In the genomic region with DNA sequence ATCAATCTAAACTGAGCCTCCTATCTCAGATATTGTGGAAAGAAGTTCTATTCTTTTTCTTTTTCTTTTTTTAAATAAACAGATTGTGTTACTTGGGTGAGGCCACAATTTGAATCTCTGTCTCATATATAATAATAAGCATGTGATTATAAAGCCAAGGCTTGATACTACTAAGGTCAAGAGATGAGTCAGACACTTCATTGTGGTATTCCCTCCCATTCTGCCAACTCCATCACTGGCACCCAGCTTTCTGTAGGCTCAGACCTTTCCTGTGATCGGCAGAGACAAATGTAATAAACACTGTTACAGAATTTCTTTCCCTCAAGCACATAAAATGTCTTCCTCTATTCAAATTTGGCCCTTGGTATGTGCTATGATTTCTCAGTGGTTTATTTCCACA, we compare ENCODE assay signal across 22 mouse cellular contexts.
DNase-seq lines count a peak whose midpoint lies in the region; ATAC-seq and TF ChIP-seq lines count a peak whose summit lies in the region.
"Had no signal": no experiment of that assay in that cellular context is flagged by ENCODE, and none has a peak within 500 bp of the region (broad histone marks: within the 10 kb centered on the region; RNA-seq: fewer than 3 reads in every experiment).

No protein-coding gene starts in this region.

- no peak for DNase-seq in embryonic facial prominence, embryonic 10.5 days (ENCODE audit: low spot score)
- DNase-seq in kidney, adult 2 months = no peak
- no peak for DNase-seq in neural tube, embryonic 11.5 days (ENCODE audit: low spot score)
- DNase-seq in right cerebral cortex, adult 2 months (ENCODE audit: low spot score in 2 of 2) = no peak
- DNase-seq: adrenal gland, postnatal 14 days; cerebellum, adult 18-20 months; cerebellum, adult 9-11 months; cerebellum, postnatal 36 days; gastrocnemius, adult 2 months; gastrocnemius, postnatal 25 days had no signal

- TF ChIP-seq CTCF in kidney, adult 2 months (conservative IDR thresholded peaks at IDR 0.05; ENCODE audit: insufficient read depth, insufficient read length, low read depth, low read length) = no peak

- no peak overlapping the region for H3K27ac ChIP-seq in embryonic facial prominence, embryonic 12.5 days
- no peak overlapping the region for H3K27ac ChIP-seq in embryonic facial prominence, embryonic 10.5 days (replicated peaks)
- H3K27ac ChIP-seq in kidney, embryonic 16.5 days (ENCODE audit: low read length) = no peak overlapping the region
- H3K27ac ChIP-seq in kidney, adult 2 months (ENCODE audit: insufficient read depth, low read depth, low read length) = no peak overlapping the region
- no peak overlapping the region for H3K27ac ChIP-seq in neural tube, embryonic 11.5 days (ENCODE audit: low read depth, low read length)
- no peak overlapping the region for H3K27ac ChIP-seq in neural tube, embryonic 15.5 days (replicated peaks)
- H3K27ac ChIP-seq: embryonic facial prominence, embryonic 15.5 days; forebrain, embryonic 10.5 days; gastrocnemius, adult 2 months; hindbrain, embryonic 10.5 days; hindbrain, embryonic 14.5 days had no signal

- H3K4me3 ChIP-seq in embryonic facial prominence, embryonic 12.5 days = no peak overlapping the region
- no peak overlapping the region for H3K4me3 ChIP-seq in embryonic facial prominence, embryonic 10.5 days
- no peak overlapping the region for H3K4me3 ChIP-seq in kidney, embryonic 16.5 days (ENCODE audit: low read length)
- no peak overlapping the region for H3K4me3 ChIP-seq in kidney, adult 2 months (ENCODE audit: insufficient read depth, low read depth, low read length)
- H3K4me3 ChIP-seq in neural tube, embryonic 11.5 days (ENCODE audit: low read depth, low read length) = no peak overlapping the region
- no peak overlapping the region for H3K4me3 ChIP-seq in neural tube, embryonic 15.5 days (replicated peaks)
- H3K4me3 ChIP-seq: embryonic facial prominence, embryonic 15.5 days; erythroblast, embryonic 14.5 days; forebrain, embryonic 10.5 days; gastrocnemius, adult 2 months; hindbrain, embryonic 10.5 days had no signal

- H3K4me1 ChIP-seq in embryonic facial prominence, embryonic 12.5 days = no peaks in the 10 kb centered on the region
- no peaks in the 10 kb centered on the region for H3K4me1 ChIP-seq in embryonic facial prominence, embryonic 10.5 days
- H3K4me1 ChIP-seq in kidney, embryonic 16.5 days (ENCODE audit: insufficient read depth, low read length) = no peaks in the 10 kb centered on the region
- no peaks in the 10 kb centered on the region for H3K4me1 ChIP-seq in kidney, adult 2 months (ENCODE audit: control insufficient read depth, insufficient read depth, low read length)
- no peaks in the 10 kb centered on the region for H3K4me1 ChIP-seq in neural tube, embryonic 11.5 days (ENCODE audit: control insufficient read depth, insufficient read depth, low read length)
- H3K4me1 ChIP-seq in neural tube, embryonic 15.5 days = no peaks in the 10 kb centered on the region
- H3K4me1 ChIP-seq: embryonic facial prominence, embryonic 15.5 days; forebrain, embryonic 10.5 days; hindbrain, embryonic 10.5 days had no signal

- peaks cover 27% of the 10 kb centered on the region for H3K9me3 ChIP-seq in embryonic facial prominence, embryonic 12.5 days
- H3K9me3 ChIP-seq in embryonic facial prominence, embryonic 10.5 days = peaks cover 70% of the 10 kb centered on the region
- peaks cover 26% of the 10 kb centered on the region for H3K9me3 ChIP-seq in kidney, embryonic 16.5 days (ENCODE audit: low read length)
- H3K9me3 ChIP-seq in neural tube, embryonic 11.5 days (ENCODE audit: control insufficient read depth, low read length) = peaks cover 13% of the 10 kb centered on the region
- H3K9me3 ChIP-seq in neural tube, embryonic 15.5 days (replicated peaks) = peaks cover 33% of the 10 kb centered on the region

- TF ChIP-seq POLR2A in kidney, adult 2 months (IDR thresholded peaks at IDR 0.05; ENCODE audit: low read depth, low read length) = no peak

- no peak overlapping the region for H3K9ac ChIP-seq in embryonic facial prominence, embryonic 12.5 days
- H3K9ac ChIP-seq in kidney, embryonic 16.5 days (replicated peaks; ENCODE audit: low read length) = no peak overlapping the region
- H3K9ac ChIP-seq in neural tube, embryonic 11.5 days (ENCODE audit: low read length) = no peak overlapping the region
- no peak overlapping the region for H3K9ac ChIP-seq in neural tube, embryonic 15.5 days (replicated peaks)
- H3K9ac ChIP-seq: embryonic facial prominence, embryonic 15.5 days; hindbrain, embryonic 14.5 days had no signal

- no peaks in the 10 kb centered on the region for H3K36me3 ChIP-seq in embryonic facial prominence, embryonic 12.5 days
- H3K36me3 ChIP-seq in embryonic facial prominence, embryonic 10.5 days (replicated peaks) = no peaks in the 10 kb centered on the region
- H3K36me3 ChIP-seq in kidney, embryonic 16.5 days (ENCODE audit: insufficient read depth, low read length) = no peaks in the 10 kb centered on the region
- H3K36me3 ChIP-seq in kidney, adult 2 months (ENCODE audit: control insufficient read depth, insufficient read depth, low read length) = no peaks in the 10 kb centered on the region
- H3K36me3 ChIP-seq in neural tube, embryonic 11.5 days (ENCODE audit: control insufficient read depth, insufficient read depth, low read length) = no peaks in the 10 kb centered on the region
- no peaks in the 10 kb centered on the region for H3K36me3 ChIP-seq in neural tube, embryonic 15.5 days
- H3K36me3 ChIP-seq: embryonic facial prominence, embryonic 15.5 days; forebrain, embryonic 10.5 days; hindbrain, embryonic 10.5 days had no signal

- no peaks in the 10 kb centered on the region for H3K27me3 ChIP-seq in embryonic facial prominence, embryonic 12.5 days
- H3K27me3 ChIP-seq in embryonic facial prominence, embryonic 10.5 days (replicated peaks; ENCODE audit: low read depth, poor library complexity, severe bottlenecking) = no peaks in the 10 kb centered on the region
- no peaks in the 10 kb centered on the region for H3K27me3 ChIP-seq in kidney, embryonic 16.5 days (ENCODE audit: insufficient read depth, low read length)
- no peaks in the 10 kb centered on the region for H3K27me3 ChIP-seq in kidney, adult 2 months (replicated peaks; ENCODE audit: control insufficient read depth, insufficient read depth, low read length)
- no peaks in the 10 kb centered on the region for H3K27me3 ChIP-seq in neural tube, embryonic 11.5 days (ENCODE audit: control insufficient read depth, insufficient read depth, low read length)
- H3K27me3 ChIP-seq in neural tube, embryonic 15.5 days (replicated peaks) = no peaks in the 10 kb centered on the region
- H3K27me3 ChIP-seq: CH12.LX; embryonic facial prominence, embryonic 15.5 days had no signal

- no peak overlapping the region for H3K4me2 ChIP-seq in embryonic facial prominence, embryonic 12.5 days (replicated peaks)
- H3K4me2 ChIP-seq in kidney, embryonic 16.5 days (replicated peaks; ENCODE audit: low read depth, low read length) = no peak overlapping the region
- no peak overlapping the region for H3K4me2 ChIP-seq in neural tube, embryonic 11.5 days (ENCODE audit: low read depth)
- H3K4me2 ChIP-seq in neural tube, embryonic 15.5 days = no peak overlapping the region
- H3K4me2 ChIP-seq: embryonic facial prominence, embryonic 15.5 days; hindbrain, embryonic 14.5 days had no signal

- 46% methylated on average over 1 of the region's 1 CpGs for WGBS in embryonic facial prominence, embryonic 12.5 days
- 42% methylated on average over 1 of the region's 1 CpGs for WGBS in embryonic facial prominence, embryonic 10.5 days
- 39% methylated on average over 1 of the region's 1 CpGs for WGBS in kidney, embryonic 16.5 days
- 38% methylated on average over 1 of the region's 1 CpGs for WGBS in kidney, adult 2 months
- 41% methylated on average over 1 of the region's 1 CpGs for WGBS in neural tube, embryonic 11.5 days
- WGBS in neural tube, embryonic 15.5 days = 40% methylated on average over 1 of the region's 1 CpGs

- ATAC-seq in embryonic facial prominence, embryonic 12.5 days (ENCODE audit: insufficient number of reproducible peaks, insufficient read depth, low FRiP score, low TSS enrichment) = 0 out of 2 replicates have a peak, but pooled peaks have one; percentile 69
- 0 out of 2 replicates have a peak, but pooled peaks have one; percentile 42 for ATAC-seq in kidney, embryonic 16.5 days (ENCODE audit: low FRiP score, low TSS enrichment)
- 0 out of 2 replicates have a peak, but pooled peaks have one; percentile 17 for ATAC-seq in neural tube, embryonic 11.5 days (ENCODE audit: insufficient read depth, low FRiP score, low TSS enrichment)
- ATAC-seq in neural tube, embryonic 15.5 days (ENCODE audit: low FRiP score) = no peak; the same call in 1 of the 2 replicates
- ATAC-seq: activated CD4-positive, CD25-positive, alpha-beta regulatory T cell, adult 4 months; forebrain, embryonic 14.5 days; Patski had no signal
